Mouse (Mus musculus) intestine, postnatal 0 days (tissue): ENCODE data around the gene Ywhah. TPM values are rescaled to one million over a fixed set of nuclear protein-coding genes. Genes with fewer than 3 reads are reported as not detected.
A peak's percentile ranks its signal among the peaks of the same experiment; 100 is the strongest.
"Not testable (repeated sequence)": the region's sequence is repeated elsewhere in the genome, so short reads cannot be mapped to it uniquely, and the experiment has no call there.

Experiments used
- ATAC-seq: fragments of 200-750 bp; cut with Nextera tagmentation; 2 replicates; pipeline ENCODE4 v1.8.0; 2017; ENCODE audit warnings: mild to moderate bottlenecking, moderate TSS enrichment, moderate library complexity
- H3K27ac ChIP-seq: fragments of 300-500 bp; sonication (generic); 2 replicates; pipeline ENCODE4 v1.5.1; 2014; ENCODE audit warnings: mild to moderate bottlenecking, low read depth, low read length, moderate library complexity
- H3K27me3 ChIP-seq: fragments of 300-500 bp; sonication (generic); replicated peaks from 2 replicates; pipeline ENCODE4 v1.6.1; 2014; ENCODE audit warnings: low read length, mixed read lengths; ENCODE audit not compliant: control insufficient read depth, insufficient read depth
- H3K36me3 ChIP-seq: fragments of 300-500 bp; sonication (generic); 2 replicates; pipeline ENCODE4 v1.6.1; 2014; ENCODE audit warnings: mild to moderate bottlenecking, moderate library complexity; ENCODE audit not compliant: control insufficient read depth, insufficient read depth
- H3K4me1 ChIP-seq: fragments of 300-500 bp; sonication (generic); replicated peaks from 2 replicates; pipeline ENCODE4 v1.6.1; 2014; ENCODE audit warnings: antibody characterized with exemption, low read length, mixed read lengths; ENCODE audit not compliant: control insufficient read depth, insufficient read depth
- H3K4me2 ChIP-seq: fragments of 300-500 bp; sonication (generic); replicated peaks from 2 replicates; pipeline ENCODE4 v1.6.1; 2014; ENCODE audit warnings: low read depth, mild to moderate bottlenecking, moderate library complexity
- H3K4me3 ChIP-seq: fragments of 300-500 bp; sonication (generic); 2 replicates; pipeline ENCODE4 v1.5.1; 2014; ENCODE audit warnings: low read depth, low read length
- H3K9ac ChIP-seq: fragments of 300-500 bp; sonication (generic); 2 replicates; pipeline ENCODE4 v1.6.1; 2014; ENCODE audit warnings: mild to moderate bottlenecking, low read depth, low read length
- H3K9me3 ChIP-seq: fragments of 300-500 bp; sonication (generic); 2 replicates; pipeline ENCODE4 v1.6.1; 2016; ENCODE audit warnings: mixed run types; ENCODE audit not compliant: control insufficient read depth
- CTCF ChIP-seq: sonication (generic); IDR thresholded peaks from 2 replicates; pipeline ENCODE4 v1.5.1; 2016; ENCODE audit warnings: low read depth, mild to moderate bottlenecking, control low read depth, antibody characterized with exemption, moderate library complexity
- WGBS: fragments of 180-500 bp; shearing (Covaris S2); extraction: QIAGEN DNeasy Blood & Tissue Kit; methylation state at CpG from one replicate; pipeline ENCODE4 v1.1.7; 2014; 5-methylcytosine and 5-hydroxymethylcytosine counted together
- polyA plus RNA-seq: library from polyadenylated mRNA; unstranded; fragments of >200 nt; fragmentation: Nextera tagmentation; extraction: Ambion mirVana; gene quantifications from 2 replicates; pipeline ENCODE4 v1.2.1, GENCODE M21; 2015

Gene Ywhah
- polyA plus RNA-seq, 1 experiment from 2014 or later, result 260 TPM

- Histone ChIP-seq H3K4me2 (no peak overlapping the region), H3K9ac (no peak overlapping the region), H3K4me3 (no peak overlapping the region), H3K27ac (no peak overlapping the region), H3K27me3 (no peaks in the 10 kb centered on the region), H3K36me3 (peaks cover 17% of the 10 kb centered on the region), H3K9me3 (no peaks in the 10 kb centered on the region), H3K4me1 (0 out of 2 replicates have a peak, but pooled peaks cover 3% of the 10 kb centered on the region)
- no peak for ATAC-seq
- WGBS, result 53% methylated on average over 10 of the region's 10 CpGs
- TF ChIP-seq CTCF, result no peak
These were observed 13.6 kb downstream of the Ywhah start for GRCm38 (mm10) chr5:33032036-33032773.

GRCm38 (mm10) chr5:33033121-33033520, 14.5 kb downstream of the Ywhah start:
- H3K9me3 ChIP-seq, result no peaks in the 10 kb centered on the region
- 0% methylated on average over 4 of the region's 4 CpGs for WGBS

GRCm38 (mm10) chr5:33033633-33034032, 15.0 kb downstream of the Ywhah start:
- H3K4me2 ChIP-seq, H3K9me3 ChIP-seq, H3K9ac ChIP-seq, H3K27me3 ChIP-seq, H3K4me1 ChIP-seq, H3K27ac ChIP-seq, H3K36me3 ChIP-seq, H3K4me3 ChIP-seq: not testable (repeated sequence)
- WGBS, result 48% methylated on average over 8 of the region's 8 CpGs
- peak; percentile 4; the same call in 1 of the 2 replicates for ATAC-seq

More at GRCm38 (mm10) chr5:33033121-33033520, 14.5 kb downstream of the Ywhah start:
- no peaks in the 10 kb centered on the region for H3K27me3 ChIP-seq
- no peak overlapping the region for H3K4me2 ChIP-seq
- peak; percentile 93 for TF ChIP-seq CTCF
- H3K4me3 ChIP-seq, result no peak overlapping the region
- no peak overlapping the region for H3K9ac ChIP-seq
- no peak overlapping the region for H3K27ac ChIP-seq
- ATAC-seq, result peak; percentile 68
- 0 out of 2 replicates have a peak, but pooled peaks cover 3% of the 10 kb centered on the region for H3K4me1 ChIP-seq
- H3K36me3 ChIP-seq, result peaks cover 12% of the 10 kb centered on the region

- peak; percentile 77 for TF ChIP-seq CTCF
- H3K4me3 ChIP-seq, result no peak overlapping the region
- WGBS, result 30% methylated on average over 7 of the region's 7 CpGs
- ATAC-seq, result peak; percentile 39
- H3K27ac ChIP-seq, result no peak overlapping the region
- no peak overlapping the region for H3K9ac ChIP-seq
- peaks cover 3% of the 10 kb centered on the region; the same call in 1 of the 2 replicates for H3K36me3 ChIP-seq
- no peaks in the 10 kb centered on the region for H3K9me3 ChIP-seq
- H3K4me2 ChIP-seq, result no peak overlapping the region
- H3K4me1 ChIP-seq, result 0 out of 2 replicates have a peak, but pooled peaks cover 3% of the 10 kb centered on the region
- no peaks in the 10 kb centered on the region for H3K27me3 ChIP-seq
These were observed 15.5 kb downstream of the Ywhah start for GRCm38 (mm10) chr5:33034100-33034499.

- 0 out of 2 replicates have a peak, but pooled peaks cover 3% of the 10 kb centered on the region for H3K4me1 ChIP-seq
- ATAC-seq, result no peak
- 58% methylated on average over 3 of the region's 3 CpGs for WGBS
- H3K4me3 ChIP-seq, result no peak overlapping the region
- no peak for TF ChIP-seq CTCF
- no peaks in the 10 kb centered on the region for H3K36me3 ChIP-seq
- H3K4me2 ChIP-seq, result no peak overlapping the region
- H3K9me3 ChIP-seq, result no peaks in the 10 kb centered on the region
- no peaks in the 10 kb centered on the region for H3K27me3 ChIP-seq
- no peak overlapping the region for H3K27ac ChIP-seq
- H3K9ac ChIP-seq, result no peak overlapping the region
These were observed 16.3 kb downstream of the Ywhah start for GRCm38 (mm10) chr5:33034916-33035315.

GRCm38 (mm10) chr5:33038656-33039509, 20.3 kb downstream of the Ywhah start:
- H3K9me3 ChIP-seq, result no peaks in the 10 kb centered on the region
- ATAC-seq, result no peak
- peaks cover 4% of the 10 kb centered on the region; the same call in 1 of the 2 replicates for H3K4me1 ChIP-seq
- WGBS, result 42% methylated on average over 13 of the region's 13 CpGs
- no peaks in the 10 kb centered on the region for H3K36me3 ChIP-seq
- H3K4me2 ChIP-seq, result peak overlapping the region; percentile 56
- TF ChIP-seq CTCF, result no peak
- H3K27me3 ChIP-seq, result no peaks in the 10 kb centered on the region
- no peak overlapping the region for H3K4me3 ChIP-seq
- H3K9ac ChIP-seq, result no peak overlapping the region
- H3K27ac ChIP-seq, result no peak overlapping the region
